Mouse (Mus musculus): ENCODE data around the gene Itga6. TPM values are rescaled to one million over a fixed set of nuclear protein-coding genes. Genes with fewer than 3 reads are reported as not detected.

The Itga6 gene
- polyA plus RNA-seq, 1 experiment from 2014 or later: 47.1 TPM

- WGBS: 3% methylated on average over 51 of the region's 51 CpGs
- Histone ChIP-seq H3K36me3 (replicated peaks) (no peaks in the 10 kb centered on the region), H3K4me1 (peaks cover 20% of the 10 kb centered on the region), H3K9me3 (no peaks in the 10 kb centered on the region), H3K9ac (peak overlapping the region; percentile 70), H3K27ac (peak overlapping the region; percentile 75), H3K27me3 (peaks cover 6% of the 10 kb centered on the region; the same call in 1 of the 2 replicates), H3K4me3 (replicated peaks) (peak overlapping the region; percentile 58), H3K4me2 (peak overlapping the region; percentile 90)
- ATAC-seq (ENCODE audit: low FRiP score): peak; percentile 66
Measured at GRCm38 (mm10) chr2:71873474-71874322, 128.3 kb downstream of the Itga6 start.

DNA sequence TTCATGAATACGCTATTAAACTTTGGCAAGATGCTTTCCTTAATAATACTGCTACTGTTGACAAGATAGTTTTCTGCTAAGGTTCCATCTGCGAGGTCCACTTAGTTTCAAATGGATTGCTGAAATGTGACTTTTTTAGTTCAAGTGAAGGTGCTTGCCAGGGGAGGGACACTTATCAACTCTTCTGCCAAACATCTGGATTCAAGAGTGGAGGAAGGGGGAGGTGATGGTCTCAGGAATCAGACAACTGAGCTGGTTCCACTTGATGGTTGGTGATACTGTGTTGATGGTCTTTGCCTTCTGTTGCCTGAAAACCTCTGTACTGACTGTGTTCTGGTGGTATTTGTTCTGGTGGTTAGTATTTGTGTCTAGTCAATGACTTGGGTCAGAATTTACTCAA, 129.0 kb downstream of the Itga6 start:
- WGBS: 80% methylated on average over 2 of the region's 2 CpGs
- Histone ChIP-seq H3K9ac (no peak overlapping the region), H3K36me3 (replicated peaks) (no peaks in the 10 kb centered on the region), H3K27me3 (peaks cover 6% of the 10 kb centered on the region; the same call in 1 of the 2 replicates), H3K9me3 (no peaks in the 10 kb centered on the region), H3K27ac (no peak overlapping the region), H3K4me1 (peaks cover 20% of the 10 kb centered on the region), H3K4me3 (replicated peaks) (0 out of 2 replicates have a peak overlapping the region, but pooled peaks have one; percentile 58), H3K4me2 (peak overlapping the region; percentile 90)
- no peak for ATAC-seq (ENCODE audit: low FRiP score)

GRCm38 (mm10) chr2:71874836-71875235, 129.4 kb downstream of the Itga6 start:
- H3K27ac ChIP-seq: no peak overlapping the region
- no peaks in the 10 kb centered on the region for H3K36me3 ChIP-seq (replicated peaks)
- H3K4me2 ChIP-seq: no peak overlapping the region
- WGBS: 31% methylated on average over 2 of the region's 2 CpGs
- H3K4me3 ChIP-seq (replicated peaks): no peak overlapping the region
- H3K9me3 ChIP-seq: no peaks in the 10 kb centered on the region
- ATAC-seq (ENCODE audit: low FRiP score): no peak
- peaks cover 20% of the 10 kb centered on the region for H3K4me1 ChIP-seq
- peaks cover 6% of the 10 kb centered on the region; the same call in 1 of the 2 replicates for H3K27me3 ChIP-seq
- H3K9ac ChIP-seq: no peak overlapping the region

DNA sequence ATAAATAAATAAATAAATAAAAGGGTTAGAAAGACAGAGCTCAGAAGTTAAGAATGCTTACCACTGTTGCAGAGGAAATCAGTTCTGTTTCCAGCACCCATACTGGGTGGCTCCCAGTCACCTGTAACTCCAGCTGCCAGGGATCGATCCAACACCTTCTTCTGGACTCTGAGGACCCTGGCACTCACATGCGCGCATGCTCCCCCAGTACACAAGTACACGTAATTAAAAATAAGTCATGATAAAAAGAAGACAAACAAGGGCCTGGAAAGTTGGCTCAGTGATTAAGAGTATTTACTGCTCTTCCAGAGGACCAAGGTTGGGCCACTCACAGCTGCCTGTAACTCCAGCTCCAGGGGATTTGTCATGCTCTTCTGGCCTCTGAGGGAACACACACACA, 132.4 kb downstream of the Itga6 start:
- 98% methylated on average over 4 of the region's 4 CpGs for WGBS
- ATAC-seq (ENCODE audit: low FRiP score): no peak
- H3K36me3 ChIP-seq (replicated peaks): peaks cover 12% of the 10 kb centered on the region

DNA sequence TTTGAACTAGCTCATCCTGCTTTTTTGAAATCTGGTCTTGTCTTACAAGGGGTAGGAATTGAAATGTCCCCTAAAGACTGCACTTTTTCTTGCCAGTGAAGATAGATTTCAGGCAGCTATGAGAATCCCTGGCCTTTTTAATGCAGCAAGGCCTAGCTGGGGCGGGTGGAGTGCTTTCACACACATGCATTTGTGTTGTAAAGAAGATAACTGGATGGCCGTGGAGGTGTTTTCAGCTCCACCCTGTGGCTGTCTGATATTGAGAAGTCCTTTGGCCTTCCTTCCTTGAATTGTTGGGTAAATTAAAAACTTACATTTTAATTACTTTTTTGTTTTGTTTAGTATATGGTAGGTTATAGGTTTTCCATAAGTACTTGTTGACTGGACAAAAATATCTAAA, 133.0 kb downstream of the Itga6 start:
- Histone ChIP-seq H3K4me2 (no peak overlapping the region), H3K36me3 (replicated peaks) (peaks cover 12% of the 10 kb centered on the region), H3K27ac (no peak overlapping the region), H3K9ac (no peak overlapping the region), H3K4me1 (peaks cover 17% of the 10 kb centered on the region), H3K9me3 (no peaks in the 10 kb centered on the region), H3K27me3 (peaks cover 6% of the 10 kb centered on the region; the same call in 1 of the 2 replicates), H3K4me3 (replicated peaks) (no peak overlapping the region)
- ATAC-seq (ENCODE audit: low FRiP score): no peak
- WGBS: 77% methylated on average over 2 of the region's 2 CpGs

More for the DNA sequence above, 132.4 kb downstream of the Itga6 start:
- no peak overlapping the region for H3K4me2 ChIP-seq
- peaks cover 17% of the 10 kb centered on the region for H3K4me1 ChIP-seq
- no peak overlapping the region for H3K4me3 ChIP-seq (replicated peaks)
- H3K27me3 ChIP-seq: peaks cover 6% of the 10 kb centered on the region; the same call in 1 of the 2 replicates
- H3K27ac ChIP-seq: no peak overlapping the region
- H3K9ac ChIP-seq: no peak overlapping the region
- H3K9me3 ChIP-seq: no peaks in the 10 kb centered on the region

DNA sequence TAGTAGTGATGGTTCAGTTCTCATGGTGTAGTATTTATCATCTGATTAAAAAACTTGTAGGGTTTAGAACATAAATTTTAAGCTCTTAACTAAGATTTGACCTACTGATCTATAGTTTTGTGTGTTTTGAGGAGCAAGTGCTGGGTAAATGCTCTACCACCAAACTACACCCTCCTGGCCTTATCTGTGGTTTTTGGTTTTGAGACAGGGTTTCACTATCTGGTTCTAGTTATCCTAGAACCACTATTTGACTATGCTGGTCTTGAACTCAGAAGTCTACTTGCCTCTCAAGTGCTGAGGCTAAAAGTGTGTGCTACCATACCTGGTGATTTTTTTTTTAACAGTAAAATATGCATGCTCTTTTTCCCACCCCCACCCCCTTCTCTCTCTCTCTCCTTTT, 133.5 kb downstream of the Itga6 start:
- Histone ChIP-seq H3K4me2 (no peak overlapping the region), H3K27ac (no peak overlapping the region), H3K27me3 (peaks cover 6% of the 10 kb centered on the region; the same call in 1 of the 2 replicates), H3K9ac (no peak overlapping the region), H3K4me3 (replicated peaks) (no peak overlapping the region), H3K36me3 (replicated peaks) (peaks cover 15% of the 10 kb centered on the region), H3K4me1 (peaks cover 13% of the 10 kb centered on the region), H3K9me3 (no peaks in the 10 kb centered on the region)
- ATAC-seq (ENCODE audit: low FRiP score): no peak

DNA sequence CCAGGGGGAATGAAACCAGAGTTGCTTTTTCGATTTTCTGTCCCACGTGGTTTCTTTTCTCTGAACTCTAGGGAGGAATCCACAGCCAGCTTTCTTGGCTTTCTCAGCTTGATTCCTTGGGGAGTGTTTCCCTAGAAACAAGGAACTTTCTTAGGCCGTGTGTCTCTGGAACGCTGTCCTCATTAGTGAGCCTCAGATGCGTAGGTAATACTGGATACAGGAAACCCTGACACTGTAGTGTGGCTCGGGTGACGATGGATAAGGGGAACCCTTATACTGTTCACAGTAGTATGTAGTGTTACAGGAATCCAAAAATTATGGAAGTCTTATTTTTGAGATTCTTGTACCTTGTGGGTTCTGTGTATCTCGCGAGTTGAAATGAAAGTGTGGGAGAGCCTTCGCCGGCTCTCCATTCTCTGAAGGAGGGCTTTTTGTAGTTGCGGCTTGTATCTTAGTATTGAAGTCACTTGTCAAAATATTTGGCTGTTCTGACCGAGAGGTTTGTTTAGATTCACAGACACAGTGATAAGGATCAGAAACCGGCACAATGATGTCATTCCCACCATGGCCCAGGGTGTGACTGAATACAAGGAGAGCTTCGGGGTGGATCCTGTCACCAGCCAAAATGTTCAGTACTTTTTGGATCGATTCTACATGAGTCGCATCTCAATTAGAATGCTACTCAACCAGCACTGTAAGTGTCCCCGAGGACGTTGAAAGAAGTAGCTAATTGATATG, 137.7 kb downstream of the Itga6 start:
- WGBS: 78% methylated on average over 19 of the region's 19 CpGs
- H3K4me3 ChIP-seq (replicated peaks): no peak overlapping the region
- no peaks in the 10 kb centered on the region for H3K27me3 ChIP-seq
- H3K4me2 ChIP-seq: no peak overlapping the region
- H3K9me3 ChIP-seq: no peaks in the 10 kb centered on the region
- no peaks in the 10 kb centered on the region for H3K4me1 ChIP-seq
- no peak for ATAC-seq (ENCODE audit: low FRiP score)
- H3K27ac ChIP-seq: no peak overlapping the region
- peaks cover 15% of the 10 kb centered on the region for H3K36me3 ChIP-seq (replicated peaks)
- H3K9ac ChIP-seq: no peak overlapping the region

DNA sequence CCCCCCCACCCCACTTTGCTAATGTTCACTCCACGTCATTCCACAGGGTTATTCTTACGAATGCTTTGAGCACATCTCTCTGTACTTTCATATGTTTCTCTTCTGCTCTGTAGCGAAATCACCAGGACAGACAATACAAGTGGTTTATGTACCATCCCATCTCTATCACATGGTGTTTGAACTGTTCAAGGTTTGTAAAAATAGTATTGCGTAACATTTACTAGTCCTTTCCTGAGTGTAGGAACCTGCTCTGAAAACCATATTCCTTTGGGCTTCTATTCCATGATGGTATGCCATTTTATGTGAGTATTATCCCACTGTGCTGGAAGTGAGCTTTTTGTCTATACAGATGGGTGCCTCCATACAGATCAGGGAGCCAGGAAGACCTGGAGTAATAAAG, 141.9 kb downstream of the Itga6 start:
- H3K4me1 ChIP-seq: no peaks in the 10 kb centered on the region
- no peak for ATAC-seq (ENCODE audit: low FRiP score)
- H3K4me2 ChIP-seq: no peak overlapping the region
- H3K36me3 ChIP-seq (replicated peaks): peaks cover 9% of the 10 kb centered on the region
- no peak overlapping the region for H3K4me3 ChIP-seq (replicated peaks)
- WGBS: 95% methylated on average over 4 of the region's 4 CpGs
- H3K27me3 ChIP-seq: no peaks in the 10 kb centered on the region
- no peak overlapping the region for H3K9ac ChIP-seq
- H3K27ac ChIP-seq: no peak overlapping the region
- H3K9me3 ChIP-seq: no peaks in the 10 kb centered on the region

DNA sequence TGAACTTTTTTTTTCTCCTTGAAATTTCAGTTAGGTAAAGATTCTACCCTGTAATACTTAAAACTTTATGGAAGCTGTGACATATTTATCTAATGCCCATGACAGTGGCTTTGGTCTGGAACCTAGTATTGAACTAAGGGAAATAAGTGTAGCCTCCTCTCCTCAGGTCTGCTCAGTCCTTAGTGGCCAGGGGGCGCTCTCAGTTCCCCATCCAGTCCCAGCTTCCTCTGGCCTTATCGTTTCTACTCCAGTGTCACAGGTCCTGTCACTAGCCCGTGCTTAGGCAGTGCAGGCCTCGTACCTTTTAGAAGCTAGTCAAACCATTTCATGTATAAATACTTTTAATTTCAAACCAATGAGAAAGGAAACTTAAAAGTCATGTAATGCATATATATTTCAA, 143.0 kb downstream of the Itga6 start:
- Histone ChIP-seq H3K4me3 (replicated peaks) (no peak overlapping the region), H3K4me2 (no peak overlapping the region), H3K4me1 (no peaks in the 10 kb centered on the region), H3K27me3 (no peaks in the 10 kb centered on the region), H3K9me3 (no peaks in the 10 kb centered on the region), H3K27ac (no peak overlapping the region), H3K9ac (no peak overlapping the region), H3K36me3 (replicated peaks) (peaks cover 17% of the 10 kb centered on the region)
- WGBS: 86% methylated on average over 4 of the region's 4 CpGs
- ATAC-seq (ENCODE audit: low FRiP score): no peak

DNA sequence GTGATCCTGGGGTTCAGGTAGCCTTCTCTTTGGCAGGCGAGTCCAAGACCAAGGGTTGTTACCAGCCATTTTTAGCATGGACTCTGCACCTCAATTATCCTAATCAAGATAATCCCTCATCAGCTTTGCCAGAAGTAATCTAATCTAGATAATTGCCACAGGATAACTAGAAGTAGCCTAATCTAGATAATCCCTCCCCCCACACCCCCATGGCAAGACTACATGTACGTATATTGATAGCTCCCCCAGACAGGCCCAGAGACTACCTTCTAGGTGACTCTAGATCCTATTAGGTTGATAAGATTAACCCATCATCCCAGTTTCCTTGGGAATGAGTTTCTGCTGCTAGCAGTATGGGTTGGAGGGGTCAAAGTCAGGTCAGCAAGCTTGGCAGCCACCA, 146.1 kb downstream of the Itga6 start:
- Histone ChIP-seq H3K27me3 (no peaks in the 10 kb centered on the region), H3K36me3 (replicated peaks) (peaks cover 14% of the 10 kb centered on the region), H3K4me2 (no peak overlapping the region), H3K9me3 (no peaks in the 10 kb centered on the region), H3K27ac (no peak overlapping the region), H3K4me3 (replicated peaks) (no peak overlapping the region), H3K4me1 (no peaks in the 10 kb centered on the region), H3K9ac (no peak overlapping the region)
- ATAC-seq (ENCODE audit: low FRiP score): no peak
- 81% methylated on average over 2 of the region's 2 CpGs for WGBS

DNA sequence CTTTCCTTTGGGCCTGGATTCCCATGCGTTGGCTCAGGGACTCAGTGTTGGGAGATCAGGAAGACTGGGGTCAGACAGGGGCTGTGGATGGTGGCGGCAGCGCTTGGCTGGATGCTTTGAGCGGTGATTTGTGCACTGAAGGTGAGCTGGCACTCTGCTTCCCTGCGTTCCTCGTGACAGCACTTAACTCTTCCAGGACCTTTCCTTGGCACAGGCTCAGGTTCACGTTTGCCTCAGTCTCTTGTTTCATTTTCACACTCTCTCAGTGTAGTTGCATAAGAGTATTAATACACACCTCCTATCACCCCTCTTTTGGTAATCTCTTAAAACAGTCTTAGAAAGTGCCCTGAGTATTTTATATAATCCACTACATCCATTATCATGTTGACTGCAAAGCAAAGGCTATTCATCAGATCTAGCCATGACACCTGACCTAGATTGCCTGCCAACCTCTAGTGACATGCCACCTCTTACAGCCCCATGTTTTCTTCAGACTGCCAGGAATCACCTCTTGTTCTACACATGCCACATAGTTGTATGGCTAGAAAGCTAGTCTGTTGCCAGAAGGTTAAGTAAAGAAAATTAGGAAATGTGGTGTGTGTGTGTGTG, 147.4 kb downstream of the Itga6 start:
- Histone ChIP-seq H3K27me3 (no peaks in the 10 kb centered on the region), H3K9me3 (no peaks in the 10 kb centered on the region), H3K4me3 (replicated peaks) (no peak overlapping the region), H3K4me1 (peaks cover 8% of the 10 kb centered on the region; the same call in 1 of the 2 replicates), H3K9ac (no peak overlapping the region), H3K27ac (no peak overlapping the region), H3K4me2 (no peak overlapping the region), H3K36me3 (replicated peaks) (peaks cover 14% of the 10 kb centered on the region)
- 94% methylated on average over 7 of the region's 7 CpGs for WGBS
- ATAC-seq (ENCODE audit: low FRiP score): no peak

- H3K27ac ChIP-seq: no peak overlapping the region
- H3K4me1 ChIP-seq: peaks cover 8% of the 10 kb centered on the region; the same call in 1 of the 2 replicates
- no peak overlapping the region for H3K4me2 ChIP-seq
- WGBS: 93% methylated on average over 13 of the region's 13 CpGs
- no peak overlapping the region for H3K9ac ChIP-seq
- no peak for ATAC-seq (ENCODE audit: low FRiP score)
- H3K27me3 ChIP-seq: no peaks in the 10 kb centered on the region
- peaks cover 16% of the 10 kb centered on the region for H3K36me3 ChIP-seq (replicated peaks)
- H3K4me3 ChIP-seq (replicated peaks): no peak overlapping the region
- H3K9me3 ChIP-seq: no peaks in the 10 kb centered on the region
Measured at GRCm38 (mm10) chr2:71895596-71896286, 150.3 kb downstream of the Itga6 start.
